ENCODE assay signal across 14 mouse cellular contexts in genomic region chr2:159414599-159414998, GRCm38 (mm10).
DNase-seq lines count a peak whose midpoint lies in the region; ATAC-seq and TF ChIP-seq lines count a peak whose summit lies in the region.
"Had no signal": no experiment of that assay in that cellular context is flagged by ENCODE, and none has a peak within 500 bp of the region (broad histone marks: within the 10 kb centered on the region; RNA-seq: fewer than 3 reads in every experiment).

No protein-coding gene starts in this region.

- no peak overlapping the region for H3K4me2 ChIP-seq in lung, postnatal 0 days (replicated peaks; ENCODE audit: low read depth, low read length)
- H3K4me2 ChIP-seq in forebrain, embryonic 16.5 days (ENCODE audit: low read length), result no peak overlapping the region
- H3K4me2 ChIP-seq in limb, embryonic 13.5 days (replicated peaks), result no peak overlapping the region
- H3K4me2 ChIP-seq: heart, embryonic 13.5 days had no signal

- no peaks in the 10 kb centered on the region for H3K27me3 ChIP-seq in lung, postnatal 0 days (replicated peaks; ENCODE audit: insufficient read depth, low read length)
- H3K27me3 ChIP-seq in forebrain, embryonic 16.5 days (replicated peaks; ENCODE audit: control insufficient read depth, insufficient read depth, low read length), result no peaks in the 10 kb centered on the region
- peaks cover 34% of the 10 kb centered on the region; the same call in 1 of the 2 replicates for H3K27me3 ChIP-seq in limb, embryonic 13.5 days
- H3K27me3 ChIP-seq: heart, embryonic 13.5 days had no signal

- no peak overlapping the region for H3K4me3 ChIP-seq in lung, postnatal 0 days (ENCODE audit: low read depth, low read length)
- no peak overlapping the region for H3K4me3 ChIP-seq in forebrain, embryonic 16.5 days (replicated peaks; ENCODE audit: low read length)
- no peak overlapping the region for H3K4me3 ChIP-seq in limb, embryonic 13.5 days
- H3K4me3 ChIP-seq: heart, embryonic 13.5 days; left cerebral cortex, adult 2 months had no signal

- H3K36me3 ChIP-seq in lung, postnatal 0 days (ENCODE audit: insufficient read depth, low read length), result no peaks in the 10 kb centered on the region
- no peaks in the 10 kb centered on the region for H3K36me3 ChIP-seq in forebrain, embryonic 16.5 days (ENCODE audit: control insufficient read depth, insufficient read depth)
- H3K36me3 ChIP-seq in limb, embryonic 13.5 days, result no peaks in the 10 kb centered on the region
- H3K36me3 ChIP-seq: heart, embryonic 13.5 days had no signal

- intact Hi-C loops in gastrocnemius, postnatal 14 days (cut with DNase I; ENCODE audit: low total_unique reads), result no loop called here

- ATAC-seq in lung, postnatal 0 days, result peak; percentile 30; the same call in 1 of the 2 replicates
- peak; percentile 68 for ATAC-seq in forebrain, embryonic 16.5 days
- ATAC-seq in limb, embryonic 13.5 days (ENCODE audit: low FRiP score, low read depth), result peak; percentile 51; the same call in 1 of the 2 replicates
- ATAC-seq in megakaryocyte, adult 5-6 weeks (ENCODE audit: poor library complexity, severe bottlenecking), result no peak
- ATAC-seq: intestine, postnatal 0 days; liver, postnatal 0 days had no signal

- no peaks in the 10 kb centered on the region for H3K9me3 ChIP-seq in lung, postnatal 0 days (ENCODE audit: low read length)
- no peaks in the 10 kb centered on the region for H3K9me3 ChIP-seq in forebrain, embryonic 16.5 days (ENCODE audit: control insufficient read depth, low read length)
- no peaks in the 10 kb centered on the region for H3K9me3 ChIP-seq in limb, embryonic 13.5 days
- H3K9me3 ChIP-seq: heart, embryonic 13.5 days had no signal

- 0 out of 2 replicates have a peak, but pooled peaks have one; percentile 7 for TF ChIP-seq CTCF in lung, postnatal 0 days (IDR thresholded peaks at IDR 0.05)

- no peak overlapping the region for H3K27ac ChIP-seq in lung, postnatal 0 days (ENCODE audit: low read length)
- no peak overlapping the region for H3K27ac ChIP-seq in forebrain, embryonic 16.5 days (ENCODE audit: low read length)
- H3K27ac ChIP-seq in limb, embryonic 13.5 days, result no peak overlapping the region
- H3K27ac ChIP-seq: heart, embryonic 13.5 days; left cerebral cortex, adult 2 months had no signal

- no peaks in the 10 kb centered on the region; the same call in 1 of the 2 replicates for H3K4me1 ChIP-seq in lung, postnatal 0 days (ENCODE audit: insufficient read depth, low read depth, low read length)
- H3K4me1 ChIP-seq in forebrain, embryonic 16.5 days (replicated peaks; ENCODE audit: control insufficient read depth, insufficient read depth, low read length), result peaks cover 8% of the 10 kb centered on the region
- H3K4me1 ChIP-seq in limb, embryonic 13.5 days, result 0 out of 2 replicates have a peak, but pooled peaks cover 5% of the 10 kb centered on the region

- H3K9ac ChIP-seq in lung, postnatal 0 days (replicated peaks; ENCODE audit: low read depth), result no peak overlapping the region
- no peak overlapping the region for H3K9ac ChIP-seq in forebrain, embryonic 16.5 days (replicated peaks; ENCODE audit: low read depth, low read length)
- H3K9ac ChIP-seq in limb, embryonic 13.5 days, result no peak overlapping the region
- H3K9ac ChIP-seq: heart, embryonic 13.5 days; liver, postnatal 0 days had no signal

- 17% methylated on average over 1 of the region's 1 CpGs for WGBS in lung, postnatal 0 days
- WGBS in forebrain, embryonic 16.5 days, result 15% methylated on average over 1 of the region's 1 CpGs
- 5% methylated on average over 1 of the region's 1 CpGs for WGBS in limb, embryonic 13.5 days

- no peak for TF ChIP-seq EP300 in lung, postnatal 0 days (IDR thresholded peaks at IDR 0.05)

- peak; percentile 14 for DNase-seq in gastrocnemius, postnatal 14 days
- no peak for DNase-seq in gastrocnemius, adult 8-10 months (ENCODE audit: low spot score in 2 of 2)
- DNase-seq in lung, postnatal 0 days (ENCODE audit: low spot score), result peak; percentile 34
- no peak for DNase-seq in lung, adult 18-20 months
- no peak for DNase-seq in cerebellum, adult 18-20 months
- DNase-seq: liver, postnatal 0 days; right cerebral cortex, adult 18-20 months; thymus, postnatal 36 days had no signal

Comparison
In these comparisons a context has a peak if more than half of its experiments do, and no peak if none do; other contexts are left out.
1. DNase-seq: peak in gastrocnemius, postnatal 14 days (single experiment) and lung, postnatal 0 days (single experiment); none in gastrocnemius, adult 8-10 months (0 of 2), lung, adult 18-20 months (0 of 2) and cerebellum, adult 18-20 months (0 of 2).